Mouse (Mus musculus) small intestine, adult 2 months (tissue): ENCODE data around the gene Higd1a.

ENCODE experiments used
- CTCF ChIP-seq: fragments of 200-500 bp; IDR thresholded peaks from 2 replicates; pipeline ENCODE4 v1.5.1; 2012; ENCODE audit warnings: low read depth, mild to moderate bottlenecking, control low read depth, inconsistent platforms, low read length, moderate library complexity, mixed read lengths; ENCODE audit not compliant: insufficient replicate concordance, insufficient read length; ENCODE audit errors: extremely low read depth
- POLR2A ChIP-seq: fragments of 200-500 bp; IDR thresholded peaks from 2 replicates; pipeline ENCODE4 v1.6.1; 2012; ENCODE audit warnings: low read depth, mild to moderate bottlenecking, control low read depth, inconsistent platforms, low read length, moderate library complexity

GRCm38 (mm10) chr9:121898245-121898644 lies 40.1 kb upstream of the Higd1a start, which contains the start of gene Ackr2:
- TF ChIP-seq CTCF (no peak), POLR2A (no peak)
